Mouse (Mus musculus): ENCODE data around the gene Sept1.

Sept1 gene

GRCm38 (mm10) chr7:127232622-127233367, at the start of gene Sept1, which contains the start of gene Zfp553:
Gene Sept1 (minus strand): TSS chr7:127233130.
Gene Zfp553 (plus strand): TSS chr7:127233061.
- DNase-seq (ENCODE audit: low read depth): no peak

- no peak for DNase-seq (ENCODE audit: low read depth)
These were observed 49.3 kb upstream of the Sept1 start for GRCm38 (mm10) chr7:127282190-127282589.

DNA sequence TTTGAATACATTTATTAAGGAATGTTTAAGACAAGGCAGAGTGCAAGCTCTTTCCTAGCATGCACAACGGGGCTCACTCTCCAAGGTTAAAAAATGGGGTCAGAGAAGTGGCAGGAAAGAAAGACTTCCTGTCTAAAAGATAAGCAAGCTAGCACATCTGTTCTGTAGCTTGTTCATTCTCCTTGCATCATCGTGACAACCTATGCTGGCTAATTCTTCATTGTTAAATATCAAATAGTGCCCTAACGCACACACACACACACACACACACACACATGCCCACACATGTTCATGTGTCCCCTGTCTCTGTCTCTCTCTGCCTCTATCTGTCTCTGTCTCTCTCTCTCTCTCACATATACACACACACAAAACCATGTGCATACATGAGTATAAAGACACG, 48.2 kb upstream of the Sept1 start:
- DNase-seq (ENCODE audit: low read depth): no peak

DNA sequence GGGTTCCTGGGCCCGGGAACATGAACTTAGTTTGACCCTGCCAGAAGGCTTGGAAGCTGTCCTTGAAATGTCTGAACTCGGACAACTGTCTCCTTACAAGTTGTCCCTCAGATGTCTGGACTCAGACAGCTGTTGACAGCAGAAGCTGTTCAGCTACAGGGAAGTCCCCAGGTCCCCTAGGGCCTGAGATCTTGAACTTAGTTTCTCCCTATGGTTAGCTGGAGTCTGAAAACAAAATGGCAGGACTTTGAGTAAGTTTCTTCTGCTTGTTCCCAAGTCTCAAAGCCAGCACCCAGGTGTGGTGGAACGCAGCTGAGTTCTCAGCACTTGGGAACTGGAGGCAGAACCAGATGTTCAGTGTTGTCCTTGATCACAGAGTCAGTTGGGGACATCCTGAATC, 47.2 kb upstream of the Sept1 start:
- DNase-seq (ENCODE audit: low read depth): no peak

DNA sequence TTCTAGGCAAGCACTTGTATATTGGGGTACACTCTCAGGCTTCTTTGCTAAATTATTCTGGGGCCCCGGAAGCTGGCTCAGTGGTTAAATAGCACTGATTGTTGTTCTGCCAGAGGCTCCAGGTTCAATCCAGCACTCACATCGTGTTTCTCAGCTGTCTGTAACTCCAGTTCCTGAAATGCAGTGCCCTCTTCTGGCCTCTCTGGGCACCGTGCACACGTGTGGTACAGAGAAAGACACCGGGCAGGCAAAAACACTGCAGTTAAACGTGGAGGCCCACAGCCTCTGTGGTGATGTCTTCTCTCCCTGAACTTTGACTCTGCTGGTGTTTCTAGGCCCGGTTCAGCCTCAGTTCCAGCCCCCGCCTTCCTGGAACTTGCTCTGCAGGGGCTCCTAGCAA, 45.4 kb upstream of the Sept1 start:
- no peak for DNase-seq (ENCODE audit: low read depth)

- DNase-seq (ENCODE audit: low read depth): no peak
These were observed 43.6 kb upstream of the Sept1 start for GRCm38 (mm10) chr7:127276519-127276961.

- DNase-seq (ENCODE audit: low read depth): peak; percentile 90
These were observed 41.2 kb upstream of the Sept1 start, which contains the start of gene Sephs2 for GRCm38 (mm10) chr7:127273925-127274789. Gene Sephs2 (minus strand): TSS chr7:127274055.

- DNase-seq (ENCODE audit: low read depth): no peak
These were observed 40.4 kb upstream of the Sept1 start for GRCm38 (mm10) chr7:127273118-127273923.

GRCm38 (mm10) chr7:127272566-127272965, 39.6 kb upstream of the Sept1 start:
- no peak for DNase-seq (ENCODE audit: low read depth)

DNA sequence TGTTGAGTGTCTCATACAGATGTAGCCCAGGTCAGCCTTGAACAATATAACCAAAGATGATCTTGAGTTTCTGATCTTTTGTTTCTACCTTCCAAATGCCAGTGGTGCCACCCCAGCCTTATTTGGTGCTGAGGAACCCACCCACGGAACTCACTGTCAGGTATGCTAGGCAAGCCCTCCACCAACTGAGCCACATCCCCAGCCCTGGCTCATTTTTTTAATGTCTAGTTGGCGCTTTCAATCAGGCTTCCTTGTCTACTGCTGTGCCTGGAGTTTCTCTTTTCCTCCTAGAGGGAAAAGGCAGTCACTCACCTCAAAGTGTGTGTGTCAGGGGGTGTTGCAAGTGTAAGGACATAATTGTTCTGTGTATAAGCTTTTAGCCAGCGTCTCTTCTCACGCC, 38.2 kb upstream of the Sept1 start:
- DNase-seq (ENCODE audit: low read depth): no peak

DNA sequence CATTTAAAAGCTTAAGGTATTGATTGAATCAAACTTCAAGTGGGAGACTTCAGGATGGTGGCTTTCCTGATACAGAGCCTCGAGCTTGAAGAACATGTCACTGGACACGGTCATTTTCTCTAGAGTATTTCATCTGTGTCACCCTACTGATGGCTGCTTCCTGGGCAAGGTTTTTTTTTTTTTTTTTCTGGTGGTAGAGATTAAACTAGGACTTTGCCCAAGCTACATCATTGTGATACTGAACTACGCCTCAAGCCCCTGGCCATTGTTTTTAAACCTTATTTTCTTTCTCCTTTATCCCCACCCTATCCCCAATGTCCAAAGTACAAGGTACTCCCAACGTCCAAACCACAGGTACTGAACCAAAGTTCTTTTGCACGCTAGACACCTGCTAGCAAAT, 37.7 kb upstream of the Sept1 start:
- DNase-seq (ENCODE audit: low read depth): no peak

DNA sequence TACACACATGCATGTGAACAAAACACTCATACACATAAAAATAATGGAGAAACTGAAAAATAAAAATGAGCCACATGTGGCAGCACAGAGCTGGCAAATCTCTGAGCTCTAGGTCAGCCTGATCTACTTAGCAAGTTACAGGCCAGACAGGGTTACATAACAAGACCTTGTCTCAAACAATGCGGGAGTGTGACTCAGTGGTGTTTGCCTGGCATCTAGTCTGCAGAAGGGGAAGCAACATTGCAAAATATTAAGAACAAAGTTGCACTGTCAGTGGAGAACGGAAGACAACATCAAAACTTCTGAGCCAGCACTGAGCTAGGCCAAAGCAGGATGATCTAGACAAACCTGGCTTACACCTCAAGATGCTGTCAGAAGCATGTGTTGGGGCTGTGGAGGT, 37.3 kb upstream of the Sept1 start:
- peak; percentile 73 for DNase-seq (ENCODE audit: low read depth)

DNA sequence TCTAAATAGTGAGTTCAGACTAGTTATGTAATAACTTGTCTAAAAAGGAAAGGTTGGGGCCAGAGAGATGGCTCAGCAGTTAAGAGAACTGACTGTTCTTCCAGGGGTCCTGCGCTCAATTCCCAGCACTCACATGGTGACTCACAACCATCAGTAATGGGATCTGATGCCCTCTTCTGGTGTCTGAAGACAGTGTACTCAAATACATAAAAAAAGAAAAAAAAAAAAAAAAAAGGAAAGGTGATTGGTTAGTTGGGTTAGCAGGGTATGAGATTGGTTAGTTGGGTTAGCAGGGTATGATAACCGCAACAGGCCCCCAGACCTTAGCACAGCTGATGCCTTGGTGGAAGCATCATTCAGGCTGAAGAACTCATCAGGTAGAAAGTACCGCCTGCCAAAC, 30.6 kb upstream of the Sept1 start:
- no peak for DNase-seq (ENCODE audit: low read depth)

DNA sequence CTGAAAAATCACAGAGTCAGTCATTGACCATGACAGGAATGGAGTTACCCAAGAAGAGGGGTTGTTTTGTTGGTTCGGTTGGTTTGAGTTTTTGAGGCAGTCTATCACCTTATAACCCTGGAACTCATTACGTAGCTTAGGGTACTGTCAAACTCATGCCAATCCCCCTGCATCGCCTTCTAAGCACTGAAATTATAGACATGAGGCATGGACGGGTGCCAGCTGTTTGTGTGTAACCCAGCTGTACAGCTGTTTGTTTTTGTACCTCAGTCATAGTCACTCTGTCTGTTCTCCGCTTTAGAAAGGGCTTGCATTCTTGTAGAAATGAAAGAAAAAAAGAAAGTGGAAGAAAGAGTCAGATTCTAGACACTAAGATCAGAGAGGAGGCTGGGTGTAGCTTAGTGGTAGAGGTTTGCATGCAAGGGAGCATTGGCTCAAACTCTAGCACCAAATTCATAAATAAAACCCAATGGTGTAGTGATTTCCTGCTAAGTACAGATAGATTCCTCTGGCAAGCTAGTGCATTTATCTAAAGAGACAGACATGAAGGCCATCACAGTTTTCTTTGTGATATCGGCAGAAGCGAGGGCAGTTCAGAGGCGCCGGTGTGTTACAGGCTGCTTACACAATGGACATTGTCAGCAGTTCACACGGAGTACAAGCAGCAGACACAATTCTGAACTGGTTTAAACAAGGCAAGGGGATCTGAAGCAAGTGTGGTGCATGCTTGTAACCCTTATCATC, 29.5 kb upstream of the Sept1 start:
- DNase-seq (ENCODE audit: low read depth): no peak

DNA sequence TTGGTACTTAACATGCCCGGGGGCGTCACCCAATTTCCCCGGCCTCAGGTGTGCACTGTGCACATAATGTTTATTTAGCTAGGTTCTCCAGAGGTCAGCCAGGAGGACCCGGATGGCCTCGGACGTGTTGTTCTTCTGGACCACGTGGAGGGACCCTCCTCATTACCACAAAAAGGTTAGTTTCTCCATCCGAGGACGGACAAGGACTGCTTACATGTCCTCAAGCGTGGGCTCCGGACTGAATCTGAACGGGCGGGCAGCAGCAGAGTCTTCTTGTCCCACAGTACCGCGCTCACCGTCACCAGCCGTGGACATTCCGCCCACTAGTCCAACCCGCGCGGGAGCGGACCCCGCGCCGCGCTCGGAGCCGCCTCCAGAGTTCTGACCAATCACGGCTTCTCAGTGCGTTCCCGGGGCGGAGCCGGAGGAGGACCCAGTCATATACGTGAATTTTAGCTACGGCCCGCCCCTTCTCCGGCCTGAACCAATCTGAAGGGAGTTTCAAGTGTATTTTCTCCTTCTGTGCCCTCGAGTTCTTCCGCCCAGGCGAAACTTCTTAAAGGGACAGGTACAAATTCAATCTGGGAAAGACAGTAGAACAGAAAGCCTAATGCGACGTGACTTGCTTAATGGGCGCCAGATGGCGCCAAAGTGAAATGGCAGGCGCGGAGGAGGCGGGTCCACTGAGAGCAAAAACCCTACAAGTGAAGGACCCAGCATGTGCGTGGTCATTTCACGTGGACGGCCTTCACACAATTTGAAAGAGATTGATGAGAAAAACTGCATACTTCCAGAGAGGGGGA, 27.6 kb upstream of the Sept1 start, which contains the start of gene Dctpp1:
Gene Dctpp1 (minus strand): TSS at position 401 of the 803 bp plus-strand sequence.
- peak; percentile 97 for DNase-seq (ENCODE audit: low read depth)

GRCm38 (mm10) chr7:127259186-127259905, 26.4 kb upstream of the Sept1 start:
- no peak for DNase-seq (ENCODE audit: low read depth)

DNA sequence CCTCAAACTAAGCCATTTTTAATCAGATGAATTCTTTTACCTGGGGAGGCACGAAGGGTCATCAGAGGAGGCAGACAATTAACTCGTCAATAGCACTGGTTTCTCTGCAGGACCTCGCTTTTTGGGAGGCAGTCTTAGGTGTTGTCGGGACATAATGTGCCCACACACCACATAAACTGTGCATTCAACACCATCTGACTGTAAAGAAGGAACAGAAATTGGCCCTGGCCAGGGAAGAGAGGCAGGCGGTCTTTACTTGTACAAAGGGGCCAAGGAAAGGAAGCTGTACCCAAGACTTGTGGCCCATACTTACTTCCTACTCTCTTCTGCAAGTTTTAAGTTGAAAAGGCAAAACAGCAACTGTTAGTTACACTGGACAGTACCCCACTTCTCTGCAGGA, 23.6 kb upstream of the Sept1 start:
- DNase-seq (ENCODE audit: low read depth): no peak

DNA sequence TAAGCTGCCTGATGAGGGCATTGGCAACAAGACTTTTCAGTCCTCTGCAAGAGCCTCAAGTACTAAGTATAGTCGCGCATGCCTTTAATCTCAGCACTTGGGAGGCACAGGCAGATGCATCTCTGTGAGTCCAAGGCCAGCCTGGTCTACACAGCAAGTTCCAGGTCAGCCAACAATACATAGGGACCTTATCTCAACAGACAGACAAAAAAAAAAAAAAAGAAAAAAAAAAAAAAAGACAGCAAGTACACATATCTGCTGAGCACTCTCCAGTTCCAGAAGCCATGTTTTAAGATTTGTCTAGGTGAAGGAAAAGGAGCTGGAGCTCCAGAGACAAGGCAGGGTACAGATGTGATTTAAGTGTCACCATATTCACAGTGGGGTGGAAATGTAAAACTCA, 23.0 kb upstream of the Sept1 start:
- DNase-seq (ENCODE audit: low read depth): no peak

GRCm38 (mm10) chr7:127255008-127255407, 22.1 kb upstream of the Sept1 start:
- DNase-seq (ENCODE audit: low read depth): no peak
